Comparison of ENCODE assay signal across 26 mouse cellular contexts in the genomic region with DNA sequence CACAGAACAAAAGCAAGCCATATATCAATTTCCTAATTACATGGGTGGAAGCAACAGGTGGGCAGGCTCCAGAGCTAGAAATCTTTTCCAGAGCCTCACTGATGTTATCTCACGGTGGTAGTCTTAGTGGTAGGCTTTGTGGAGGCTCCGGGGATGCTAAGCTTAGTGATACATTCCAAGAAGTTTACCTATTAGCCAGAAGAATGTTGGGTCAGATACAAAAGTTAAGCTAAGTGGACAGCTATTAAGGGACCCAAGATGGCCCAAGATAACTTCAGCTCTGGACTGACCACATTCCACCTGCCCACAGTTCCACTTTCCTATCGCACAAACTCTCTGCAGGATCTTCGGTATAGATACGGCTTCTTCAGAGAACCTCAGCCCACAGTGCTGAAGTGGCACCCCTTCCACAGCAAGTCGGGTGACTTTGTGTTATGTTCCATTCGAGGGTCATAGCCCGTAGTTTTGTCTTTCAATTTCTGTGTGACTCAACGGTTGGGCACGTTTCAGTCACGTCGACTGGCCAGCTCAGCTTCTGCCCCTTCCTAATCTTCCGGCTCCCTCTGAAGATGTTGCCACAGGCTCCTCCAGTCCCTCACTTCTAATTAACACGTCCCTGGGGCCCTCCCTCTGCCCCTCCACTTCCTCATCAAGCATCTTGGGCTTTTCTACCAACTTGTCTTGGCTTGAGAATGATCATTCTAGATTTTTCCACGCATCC. TPM values are rescaled to one million over a fixed set of nuclear protein-coding genes. Genes with fewer than 3 reads are reported as not detected.
DNase-seq lines count a peak whose midpoint lies in the region; ATAC-seq and TF ChIP-seq lines count a peak whose summit lies in the region.
"Had no signal": no experiment of that assay in that cellular context is flagged by ENCODE, and none has a peak within 500 bp of the region (broad histone marks: within the 10 kb centered on the region; RNA-seq: fewer than 3 reads in every experiment).

No protein-coding gene starts in this region.

- peak; percentile 44; the same call in 1 of the 2 replicates for ATAC-seq in kidney, embryonic 14.5 days (ENCODE audit: low FRiP score, low TSS enrichment)
- ATAC-seq in lung, postnatal 0 days = no peak
- ATAC-seq: activated CD4-positive, CD25-positive, alpha-beta regulatory T cell, adult 4 months; CD4-positive, CD25-positive, alpha-beta regulatory T cell, adult 4 months; forebrain, embryonic 13.5 days; hindbrain, embryonic 16.5 days had no signal

- dilution Hi-C loops in CH12.LX (cut with MboI; ENCODE audit: extremely low pct_ligation_motif_present, extremely low pct_unique_long_range_greater_than_20kb, low sequenced_read_pairs) = no loop called here

- no peak for TF ChIP-seq RAD21 in CH12.LX (IDR thresholded peaks at IDR 0.05; ENCODE audit: low read depth, low read length)

- H3K27ac ChIP-seq in kidney, embryonic 14.5 days (ENCODE audit: low read depth, low read length) = no peak overlapping the region
- no peak overlapping the region for H3K27ac ChIP-seq in lung, postnatal 0 days (ENCODE audit: low read length)
- H3K27ac ChIP-seq in CH12.LX (ENCODE audit: insufficient read depth, low read depth) = no peak overlapping the region
- H3K27ac ChIP-seq: forebrain, embryonic 13.5 days; heart, embryonic 10.5 days; heart, embryonic 15.5 days; limb, embryonic 13.5 days; midbrain, embryonic 10.5 days; neural tube, embryonic 13.5 days; stomach, embryonic 15.5 days had no signal

- WGBS in kidney, embryonic 14.5 days = 53% methylated on average over 15 of the region's 15 CpGs
- 35% methylated on average over 15 of the region's 15 CpGs for WGBS in lung, postnatal 0 days

- no peak for TF ChIP-seq CTCF in lung, postnatal 0 days (IDR thresholded peaks at IDR 0.05)
- no peak for TF ChIP-seq CTCF in CH12.LX (conservative IDR thresholded peaks at IDR 0.05 in 1 of 2, IDR thresholded peaks at IDR 0.05 in 1 of 2; ENCODE audit: low read depth in 2 of 2, low read length in 2 of 2)

- no peak for TF ChIP-seq POLR2A in CH12.LX (IDR thresholded peaks at IDR 0.05; ENCODE audit: low read depth, low read length)
- no peak for TF ChIP-seq POLR2A in myocyte (IDR thresholded peaks at IDR 0.05; ENCODE audit: insufficient read length, low read depth)

- H3K36me3 ChIP-seq in kidney, embryonic 14.5 days (ENCODE audit: control insufficient read depth, insufficient read depth, low read length) = no peaks in the 10 kb centered on the region
- no peaks in the 10 kb centered on the region for H3K36me3 ChIP-seq in lung, postnatal 0 days (ENCODE audit: insufficient read depth, low read length)
- no peaks in the 10 kb centered on the region for H3K36me3 ChIP-seq in CH12.LX (replicated peaks in 1 of 2; ENCODE audit: control insufficient read depth in 1 of 2, insufficient read depth in 1 of 2, low read length in 1 of 2)
- no peaks in the 10 kb centered on the region for H3K36me3 ChIP-seq in myocyte (ENCODE audit: control insufficient read depth, insufficient read depth)
- H3K36me3 ChIP-seq: heart, embryonic 10.5 days; heart, embryonic 15.5 days; limb, embryonic 13.5 days; midbrain, embryonic 10.5 days; neural tube, embryonic 13.5 days; stomach, embryonic 15.5 days had no signal

- no peaks in the 10 kb centered on the region; the same call in 1 of the 2 replicates for H3K27me3 ChIP-seq in kidney, embryonic 14.5 days (ENCODE audit: control insufficient read depth, insufficient read depth, low read length)
- no peaks in the 10 kb centered on the region for H3K27me3 ChIP-seq in lung, postnatal 0 days (replicated peaks; ENCODE audit: insufficient read depth, low read length)
- H3K27me3 ChIP-seq in CH12.LX (replicated peaks) = peaks cover 1% of the 10 kb centered on the region
- no peaks in the 10 kb centered on the region for H3K27me3 ChIP-seq in myocyte (ENCODE audit: control insufficient read depth, insufficient read depth, insufficient read length)
- H3K27me3 ChIP-seq: forebrain, embryonic 13.5 days; heart, embryonic 15.5 days; limb, embryonic 13.5 days; neural tube, embryonic 13.5 days; stomach, embryonic 15.5 days had no signal

- H3K79me2 ChIP-seq in CH12.LX (replicated peaks; ENCODE audit: control insufficient read depth, extremely low read depth, insufficient read depth, poor library complexity, severe bottlenecking) (no peaks in the 10 kb centered on the region), myocyte (ENCODE audit: control insufficient read depth, insufficient read depth) (no peaks in the 10 kb centered on the region)

- DNase-seq in kidney, adult 8-10 months = no peak
- peak; percentile 21 for DNase-seq in lung, postnatal 0 days (ENCODE audit: low spot score)
- no peak for DNase-seq in lung, adult 18-20 months
- DNase-seq in CH12.LX (ENCODE audit: extremely low read depth) = no peak
- no peak for DNase-seq in retina, postnatal 1 day
- DNase-seq: adrenal gland, adult 8-10 months; cerebellum, adult 2 months; cerebellum, postnatal 25 days; gastrocnemius, postnatal 14 days; heart, adult 11 months; kidney, postnatal 25 days; lung, postnatal 10 days; right cerebral cortex, postnatal 25 days had no signal

- no peak for TF ChIP-seq EP300 in lung, postnatal 0 days (IDR thresholded peaks at IDR 0.05)
- no peak for TF ChIP-seq EP300 in CH12.LX (IDR thresholded peaks at IDR 0.05; ENCODE audit: low read length)

- no peak overlapping the region for H3ac ChIP-seq in myocyte (ENCODE audit: control insufficient read depth, insufficient read length)

- H3K9me3 ChIP-seq in kidney, embryonic 14.5 days (ENCODE audit: control insufficient read depth, low read length) = no peaks in the 10 kb centered on the region
- no peaks in the 10 kb centered on the region for H3K9me3 ChIP-seq in lung, postnatal 0 days (ENCODE audit: low read length)
- no peaks in the 10 kb centered on the region for H3K9me3 ChIP-seq in CH12.LX (replicated peaks; ENCODE audit: low read length)
- H3K9me3 ChIP-seq: forebrain, embryonic 13.5 days; heart, embryonic 10.5 days; heart, embryonic 15.5 days; limb, embryonic 13.5 days; midbrain, embryonic 10.5 days; neural tube, embryonic 13.5 days; stomach, embryonic 15.5 days had no signal

- H3K9ac ChIP-seq in kidney, embryonic 14.5 days (ENCODE audit: low read depth, low read length) = no peak overlapping the region
- no peak overlapping the region for H3K9ac ChIP-seq in lung, postnatal 0 days (replicated peaks; ENCODE audit: low read depth)
- no peak overlapping the region for H3K9ac ChIP-seq in CH12.LX (ENCODE audit: insufficient read depth, low read depth)
- H3K9ac ChIP-seq: forebrain, embryonic 13.5 days; heart, embryonic 15.5 days; limb, embryonic 13.5 days; neural tube, embryonic 13.5 days; stomach, embryonic 15.5 days had no signal

- H3K4me3 ChIP-seq in kidney, embryonic 14.5 days (ENCODE audit: low read length) = no peak overlapping the region
- H3K4me3 ChIP-seq in lung, postnatal 0 days (ENCODE audit: low read depth, low read length) = no peak overlapping the region
- H3K4me3 ChIP-seq in CH12.LX (replicated peaks in 1 of 3; ENCODE audit: low read depth in 2 of 3, low read length in 2 of 3, poor library complexity in 1 of 3) = no peak overlapping the region
- no peak overlapping the region for H3K4me3 ChIP-seq in myocyte
- H3K4me3 ChIP-seq: forebrain, embryonic 13.5 days; heart, embryonic 10.5 days; heart, embryonic 15.5 days; limb, embryonic 13.5 days; midbrain, embryonic 10.5 days; neural tube, embryonic 13.5 days; stomach, embryonic 15.5 days had no signal

- no peak overlapping the region for H3K4me2 ChIP-seq in kidney, embryonic 14.5 days (replicated peaks; ENCODE audit: low read depth, low read length)
- no peak overlapping the region for H3K4me2 ChIP-seq in lung, postnatal 0 days (replicated peaks; ENCODE audit: low read depth, low read length)
- peak overlapping the region; percentile 63 for H3K4me2 ChIP-seq in CH12.LX (ENCODE audit: insufficient read depth, low read depth, poor library complexity, severe bottlenecking)
- peak overlapping the region; percentile 86 for H3K4me2 ChIP-seq in myocyte (ENCODE audit: low read depth)
- H3K4me2 ChIP-seq: forebrain, embryonic 13.5 days; heart, embryonic 15.5 days; limb, embryonic 13.5 days; liver, embryonic 11.5 days; neural tube, embryonic 13.5 days; stomach, embryonic 15.5 days had no signal

- H3K4me1 ChIP-seq in kidney, embryonic 14.5 days (ENCODE audit: control insufficient read depth, insufficient read depth, low read length) = no peaks in the 10 kb centered on the region
- no peaks in the 10 kb centered on the region for H3K4me1 ChIP-seq in lung, postnatal 0 days (ENCODE audit: insufficient read depth, low read depth, low read length)
- peaks cover 0 to 6% of the 10 kb centered on the region in 2 experiments; a peak in 1 of 4 replicates for H3K4me1 ChIP-seq in CH12.LX (ENCODE audit: control insufficient read depth in 1 of 2, insufficient read depth in 2 of 2)
- H3K4me1 ChIP-seq: forebrain, embryonic 13.5 days; heart, embryonic 15.5 days; limb, embryonic 13.5 days; midbrain, embryonic 10.5 days; neural tube, embryonic 13.5 days; stomach, embryonic 15.5 days had no signal

- in situ Hi-C loops in CH12.LX (cut with MboI; ENCODE audit: low pct_ligation_motif_present, low pct_unique_long_range_greater_than_20kb, low sequenced_read_pairs) = no loop called here

TF ChIP-seq in CH12.LX, 34 proteins besides CTCF, POLR2A, EP300 and RAD21:
- no peak for TF ChIP-seq POLR2AphosphoS2 (IDR thresholded peaks at IDR 0.05; ENCODE audit: low read depth, low read length)
- TF ChIP-seq BHLHE40 (IDR thresholded peaks at IDR 0.05; ENCODE audit: low read depth, low read length) = peak; percentile 81

TF ChIP-seq in myocyte, 11 proteins besides CTCF, POLR2A, EP300 and RAD21:
- no peak for TF ChIP-seq CEBPB (IDR thresholded peaks at IDR 0.05; ENCODE audit: insufficient read depth, poor library complexity, severe bottlenecking)
- TF ChIP-seq REST (IDR thresholded peaks at IDR 0.05; ENCODE audit: insufficient read depth, insufficient read length) = no peak
- TF ChIP-seq POLR2AphosphoS2 (IDR thresholded peaks at IDR 0.05; ENCODE audit: insufficient read length, low read depth) = no peak
- TF ChIP-seq E2F4 (IDR thresholded peaks at IDR 0.05; ENCODE audit: insufficient read depth) = no peak
- TF ChIP-seq USF1 (IDR thresholded peaks at IDR 0.05; ENCODE audit: low read depth) = no peak
- TF ChIP-seq MYOD1 (IDR thresholded peaks at IDR 0.05; ENCODE audit: control insufficient read depth in 1 of 3, insufficient read length in 2 of 3, low read depth in 2 of 3) = no peak
- TF ChIP-seq TCF12 (IDR thresholded peaks at IDR 0.05; ENCODE audit: insufficient read depth, poor library complexity, severe bottlenecking) = no peak
- TF ChIP-seq MYOG (IDR thresholded peaks at IDR 0.05; ENCODE audit: control insufficient read depth in 1 of 3, insufficient read depth in 1 of 3, insufficient read length in 2 of 3, low read depth in 2 of 3) = peak in 1 of 3 experiments; percentile 20

RNA-seq across cellular contexts. Expression of a gene that starts 36.8 kb away (rescaled TPM):
- polyA plus RNA-seq in kidney, embryonic 14.5 days (2014; fragmentation: Nextera tagmentation; extraction: Ambion mirVana) = 9.8 and 25.6 TPM in 2 replicates
- polyA plus RNA-seq in lung, postnatal 0 days (2015; fragmentation: Nextera tagmentation; extraction: Ambion mirVana) = 8.9 and 9.4 TPM in 2 replicates
- total RNA-seq in CH12.LX (2012; rRNA removed) (4.5 and 5.4 TPM in 2 replicates), CH12.LX (2014; rRNA removed) (4.6 and 5.1 TPM in 2 replicates)
- polyA plus RNA-seq in CH12.LX (2012; ENCODE audit: insufficient read length, low read depth) (2.8 and 3.4 TPM in 2 replicates), myocyte (2012; fragmentation: generic; extraction: Trizol) (4.8 TPM)

Comparison
In these comparisons a context has a peak if more than half of its experiments do, and no peak if none do; other contexts are left out.
1. H3K4me2 ChIP-seq: peak in CH12.LX (single experiment) and myocyte (single experiment); none in kidney, embryonic 14.5 days (single experiment) and lung, postnatal 0 days (single experiment).